Mouse (Mus musculus) spleen, postnatal 14 days (tissue): ENCODE measurements around the gene Tspan9.

Source experiments
- DNase-seq, 2 experiments: peaks; one replicate each; pipeline ENCODE4 v3.0.0; 2021 to 2022; ENCODE audit warnings: low spot score in 2 of 2

Tspan9 gene

GRCm38 (mm10) chr6:128019119-128019518 lies 124.3 kb downstream of the Tspan9 start:
- no peak for DNase-seq

- no peak for DNase-seq
Measured at GRCm38 (mm10) chr6:128015304-128015703, 128.1 kb downstream of the Tspan9 start.

GRCm38 (mm10) chr6:128011781-128012180 lies 131.6 kb downstream of the Tspan9 start:
- DNase-seq, result no peak

- DNase-seq, result no peak
Measured at GRCm38 (mm10) chr6:128011071-128011477, 132.3 kb downstream of the Tspan9 start.

- DNase-seq, result no peak
Measured at GRCm38 (mm10) chr6:128010135-128010971, 133.0 kb downstream of the Tspan9 start.

- no peak for DNase-seq
Measured at GRCm38 (mm10) chr6:128007982-128008562, 135.3 kb downstream of the Tspan9 start.

GRCm38 (mm10) chr6:128007241-128007701 lies 136.1 kb downstream of the Tspan9 start:
- no peak for DNase-seq

GRCm38 (mm10) chr6:128006156-128006555 lies 137.2 kb downstream of the Tspan9 start:
- DNase-seq, result no peak

GRCm38 (mm10) chr6:128004544-128004943 lies 138.8 kb downstream of the Tspan9 start:
- DNase-seq, result no peak

GRCm38 (mm10) chr6:128003542-128003941 lies 139.9 kb downstream of the Tspan9 start:
- DNase-seq, result no peak

GRCm38 (mm10) chr6:128002667-128003066 lies 140.7 kb downstream of the Tspan9 start:
- DNase-seq, result no peak

- DNase-seq, result no peak
Measured at GRCm38 (mm10) chr6:128002104-128002503, 141.3 kb downstream of the Tspan9 start.

- no peak for DNase-seq
Measured at GRCm38 (mm10) chr6:128001587-128001986, 141.8 kb downstream of the Tspan9 start.

- DNase-seq, result no peak
Measured at GRCm38 (mm10) chr6:128000777-128001176, 142.6 kb downstream of the Tspan9 start.

GRCm38 (mm10) chr6:127999118-127999517 lies 144.3 kb downstream of the Tspan9 start:
- no peak for DNase-seq

GRCm38 (mm10) chr6:127996928-127997327 lies 146.5 kb downstream of the Tspan9 start:
- DNase-seq, result no peak

GRCm38 (mm10) chr6:127992993-127993392 lies 150.4 kb downstream of the Tspan9 start:
- DNase-seq, result no peak

- no peak for DNase-seq
Measured at GRCm38 (mm10) chr6:127991509-127992176, 151.8 kb downstream of the Tspan9 start.

GRCm38 (mm10) chr6:127989624-127990212 lies 153.7 kb downstream of the Tspan9 start:
- DNase-seq, result no peak

- no peak for DNase-seq
Measured at GRCm38 (mm10) chr6:127988944-127989494, 154.4 kb downstream of the Tspan9 start.

GRCm38 (mm10) chr6:127987374-127987773 lies 156.0 kb downstream of the Tspan9 start:
- DNase-seq, result no peak

GRCm38 (mm10) chr6:127986357-127986756 lies 157.0 kb downstream of the Tspan9 start:
- DNase-seq, result no peak
